Mouse (Mus musculus) MEL (cell line): ENCODE data around the gene Vps18. TPM values are rescaled to one million over a fixed set of nuclear protein-coding genes. Genes with fewer than 3 reads are reported as not detected.

Experiments
- DNase-seq: peaks from one replicate; pipeline ENCODE4 v3.0.0; 2011; ENCODE audit warnings: low read depth, low spot score
- H3K27ac ChIP-seq: 2 replicates; pipeline ENCODE4 v1.5.1; 2012; ENCODE audit warnings: low read depth, mild to moderate bottlenecking, control low read depth, low read length, moderate library complexity; ENCODE audit not compliant: control insufficient read depth
- H3K27me3 ChIP-seq, 2 experiments: fragments of 150-350 bp in 1 of 2; sonication (generic) in 1 of 2; 2 replicates each; pipeline ENCODE4 v1.6.1; 2012; ENCODE audit warnings: low read length in 2 of 2, mild to moderate bottlenecking in 2 of 2, improper control_type of control experiment in 1 of 2, moderate library complexity in 1 of 2; ENCODE audit not compliant: insufficient read depth in 2 of 2, control insufficient read depth in 1 of 2
- H3K36me3 ChIP-seq, 2 experiments: 2 replicates each; pipeline ENCODE4 v1.6.1; 2012 to 2014; ENCODE audit warnings: low read length in 2 of 2, improper control_type of control experiment in 1 of 2, inconsistent platforms in 1 of 2, mild to moderate bottlenecking in 1 of 2; ENCODE audit not compliant: insufficient read depth in 2 of 2, control insufficient read depth in 1 of 2
- H3K4me1 ChIP-seq, 2 experiments: fragments of 150-350 bp in 1 of 2; sonication (generic) in 1 of 2; 2 replicates each; pipeline ENCODE4 v1.6.1; 2012; ENCODE audit warnings: low read length in 2 of 2, improper control_type of control experiment in 1 of 2, mild to moderate bottlenecking in 1 of 2; ENCODE audit not compliant: insufficient read depth in 2 of 2, control insufficient read depth in 1 of 2
- H3K4me3 ChIP-seq, 2 experiments: fragments of 150-350 bp in 1 of 2; sonication (generic) in 1 of 2; 2 replicates each; pipeline ENCODE4 v1.5.1; 2012; ENCODE audit warnings: low read depth in 2 of 2, low read length in 2 of 2, mild to moderate bottlenecking in 2 of 2, moderate library complexity in 2 of 2, control low read depth in 1 of 2, improper control_type of control experiment in 1 of 2; ENCODE audit not compliant: control insufficient read depth in 1 of 2, insufficient read depth in 1 of 2
- H3K79me2 ChIP-seq: 2 replicates; pipeline ENCODE4 v1.6.1; 2012; ENCODE audit warnings: mild to moderate bottlenecking, low read length, moderate library complexity; ENCODE audit not compliant: control insufficient read depth, poor library complexity, insufficient read depth
- H3K9ac ChIP-seq: 2 replicates; pipeline ENCODE4 v1.6.1; 2012; ENCODE audit warnings: low read depth, mild to moderate bottlenecking, control low read depth, low read length, moderate library complexity; ENCODE audit not compliant: control insufficient read depth, poor library complexity, severe bottlenecking
- H3K9me3 ChIP-seq: fragments of 150-350 bp; sonication (generic); replicated peaks from 2 replicates; pipeline ENCODE4 v1.6.1; 2012; ENCODE audit warnings: mild to moderate bottlenecking, low read length, improper control_type of control experiment, moderate library complexity; ENCODE audit not compliant: insufficient read depth
- BHLHE40 ChIP-seq: IDR thresholded peaks from 2 replicates; pipeline ENCODE4 v1.6.1; 2012; ENCODE audit warnings: low read depth, mild to moderate bottlenecking, inconsistent platforms, low read length, improper control_type of control experiment, borderline replicate concordance
- CHD2 ChIP-seq: IDR thresholded peaks from 2 replicates; pipeline ENCODE4 v1.6.1; 2011; ENCODE audit warnings: low read length, improper control_type of control experiment
- CTCF ChIP-seq, 3 experiments: IDR thresholded peaks in 2 of 3; conservative IDR thresholded peaks in 1 of 3; 2 replicates each; pipeline ENCODE4 v1.5.1; 2011 to 2012; ENCODE audit warnings: low read length in 3 of 3, low read depth in 2 of 3, mild to moderate bottlenecking in 2 of 3, improper control_type of control experiment in 1 of 3, inconsistent platforms in 1 of 3, mixed read lengths in 1 of 3, moderate library complexity in 1 of 3; ENCODE audit not compliant: control insufficient read depth in 1 of 3, insufficient read depth in 1 of 3, poor library complexity in 1 of 3, severe bottlenecking in 1 of 3
- E2F4 ChIP-seq: IDR thresholded peaks from 2 replicates; pipeline ENCODE4 v1.6.1; 2011; ENCODE audit warnings: low read depth, low read length, improper control_type of control experiment, borderline replicate concordance
- ELF1 ChIP-seq: IDR thresholded peaks from 2 replicates; pipeline ENCODE4 v1.6.1; 2014; ENCODE audit warnings: low read depth, mild to moderate bottlenecking, inconsistent platforms, low read length, improper control_type of control experiment, moderate library complexity
- EP300 ChIP-seq, 2 experiments: IDR thresholded peaks; 2 replicates each; pipeline ENCODE4 v1.6.1; 2011; ENCODE audit warnings: improper control_type of control experiment in 2 of 2, low read length in 2 of 2, low read depth in 1 of 2, mild to moderate bottlenecking in 1 of 2
- GABPA ChIP-seq: IDR thresholded peaks from 2 replicates; pipeline ENCODE4 v1.6.1; 2012; ENCODE audit warnings: low read depth, mild to moderate bottlenecking, inconsistent platforms, low read length, improper control_type of control experiment, moderate library complexity
- HCFC1 ChIP-seq: IDR thresholded peaks from 2 replicates; pipeline ENCODE4 v1.6.1; 2012; ENCODE audit warnings: low read depth, mild to moderate bottlenecking, inconsistent platforms, low read length, improper control_type of control experiment, moderate library complexity
- MAFK ChIP-seq: IDR thresholded peaks from 2 replicates; pipeline ENCODE4 v1.6.1; 2011; ENCODE audit warnings: low read depth, mild to moderate bottlenecking, low read length, improper control_type of control experiment, borderline replicate concordance
- MAX ChIP-seq: IDR thresholded peaks from 2 replicates; pipeline ENCODE4 v1.6.1; 2011; ENCODE audit warnings: low read length, improper control_type of control experiment
- MEF2A ChIP-seq: IDR thresholded peaks from 2 replicates; pipeline ENCODE4 v1.6.1; 2014; ENCODE audit warnings: low read depth, mild to moderate bottlenecking, inconsistent platforms, low read length, improper control_type of control experiment; ENCODE audit not compliant: poor library complexity, insufficient replicate concordance, severe bottlenecking; ENCODE audit errors: extremely low read depth
- MXI1 ChIP-seq: IDR thresholded peaks from 2 replicates; pipeline ENCODE4 v1.6.1; 2011; ENCODE audit warnings: mild to moderate bottlenecking, low read depth, low read length, improper control_type of control experiment
- MYB ChIP-seq: IDR thresholded peaks from 2 replicates; pipeline ENCODE4 v1.6.1; 2011; ENCODE audit warnings: mild to moderate bottlenecking, low read depth, low read length, improper control_type of control experiment
- NELFE ChIP-seq: IDR thresholded peaks from 2 replicates; pipeline ENCODE4 v1.6.1; 2011; ENCODE audit warnings: low read depth, low read length, improper control_type of control experiment
- POLR2A ChIP-seq, 2 experiments: IDR thresholded peaks; 2 replicates each; pipeline ENCODE4 v1.6.1; 2011 to 2012; ENCODE audit warnings: low read length in 2 of 2, mild to moderate bottlenecking in 2 of 2, control low read depth in 1 of 2, improper control_type of control experiment in 1 of 2, low read depth in 1 of 2, moderate library complexity in 1 of 2; ENCODE audit not compliant: control insufficient read depth in 1 of 2, insufficient read depth in 1 of 2, poor library complexity in 1 of 2
- POLR2AphosphoS5 ChIP-seq: IDR thresholded peaks from 2 replicates; pipeline ENCODE4 v1.6.1; 2012; ENCODE audit warnings: low read depth, borderline replicate concordance, mild to moderate bottlenecking, inconsistent platforms, low read length, moderate library complexity, mixed read lengths
- RAD21 ChIP-seq: IDR thresholded peaks from 2 replicates; pipeline ENCODE4 v1.6.1; 2011; ENCODE audit warnings: mild to moderate bottlenecking, low read depth, low read length, improper control_type of control experiment
- SMC3 ChIP-seq: IDR thresholded peaks from 2 replicates; pipeline ENCODE4 v1.6.1; 2011; ENCODE audit warnings: low read depth, low read length, improper control_type of control experiment
- TAL1 ChIP-seq: IDR thresholded peaks from 2 replicates; pipeline ENCODE4 v1.6.1; 2012; ENCODE audit warnings: mild to moderate bottlenecking, inconsistent platforms, low read length, moderate library complexity, mixed read lengths
- TCF12 ChIP-seq: IDR thresholded peaks from 2 replicates; pipeline ENCODE4 v1.6.1; 2014; ENCODE audit warnings: low read depth, mild to moderate bottlenecking, inconsistent platforms, low read length, improper control_type of control experiment, moderate library complexity
- UBTF ChIP-seq: IDR thresholded peaks from 2 replicates; pipeline ENCODE4 v1.6.1; 2012; ENCODE audit warnings: low read depth, mild to moderate bottlenecking, inconsistent platforms, low read length, improper control_type of control experiment, moderate library complexity, borderline replicate concordance; ENCODE audit not compliant: insufficient read depth
- USF2 ChIP-seq, 2 experiments: IDR thresholded peaks; 2 replicates each; pipeline ENCODE4 v1.6.1; 2011 to 2012; ENCODE audit warnings: improper control_type of control experiment in 2 of 2, low read length in 2 of 2, borderline replicate concordance in 1 of 2, inconsistent platforms in 1 of 2, low read depth in 1 of 2, mild to moderate bottlenecking in 1 of 2; ENCODE audit not compliant: insufficient read depth in 1 of 2
- ZC3H11A ChIP-seq: IDR thresholded peaks from 2 replicates; pipeline ENCODE4 v1.6.1; 2012; ENCODE audit warnings: low read depth, mild to moderate bottlenecking, inconsistent platforms, low read length, improper control_type of control experiment
- ZKSCAN1 ChIP-seq: IDR thresholded peaks from 2 replicates; pipeline ENCODE4 v1.6.1; 2012; ENCODE audit warnings: low read depth, mild to moderate bottlenecking, inconsistent platforms, low read length, improper control_type of control experiment, moderate library complexity
- ZMIZ1 ChIP-seq: IDR thresholded peaks from 2 replicates; pipeline ENCODE4 v1.6.1; 2012; ENCODE audit warnings: low read depth, mild to moderate bottlenecking, inconsistent platforms, low read length, improper control_type of control experiment, moderate library complexity
- polyA plus RNA-seq, 2 experiments: library from polyadenylated mRNA; stranded (reverse) in 1 of 2; unstranded in 1 of 2; fragments of >175 nt in 1 of 2; fragments of >200 nt in 1 of 2; gene quantifications; 2 replicates each; pipeline versions ENCODE4 v1.2.1 to v1.2.4; 2012; ENCODE audit warnings: low replicate concordance in 2 of 2, low read depth in 1 of 2; ENCODE audit not compliant: insufficient read length in 2 of 2, insufficient read depth in 1 of 2, missing spikeins in 1 of 2
- total RNA-seq: library from RNA; depleted of rRNA; stranded (reverse); fragments of 300-350 nt; gene quantifications from 2 replicates; pipeline ENCODE4 v1.2.3, GENCODE M21; 2012

Gene Vps18
- total and polyA plus RNA-seq, 3 experiments = 28.0 to 30.4 TPM; not detected in 1

GRCm38 (mm10) chr2:119336470-119336869, 47.9 kb downstream of the Vps18 start:
- Histone ChIP-seq H3K36me3 (peaks cover 0 to 6% of the 10 kb centered on the region in 2 experiments; a peak in 2 of 4 replicates), H3K4me1 (peaks cover 2 to 15% of the 10 kb centered on the region in 2 experiments; a peak in 3 of 4 replicates), H3K79me2 (no peaks in the 10 kb centered on the region; the same call in 1 of the 2 replicates), H3K27ac (no peak overlapping the region), H3K9ac (no peak overlapping the region), H3K9me3 (no peaks in the 10 kb centered on the region), H3K4me3 (no peak overlapping the region), H3K27me3 (no peaks in the 10 kb centered on the region)
- TF ChIP-seq ZKSCAN1 (no peak), EP300 (IDR thresholded peaks at IDR 0.05; ENCODE audit: low read depth in 1 of 2, low read length in 2 of 2) (no peak), GABPA (no peak), CHD2 (no peak), BHLHE40 (no peak), MYB (no peak), USF2 (IDR thresholded peaks at IDR 0.05; ENCODE audit: borderline replicate concordance in 1 of 2, insufficient read depth in 1 of 2, low read depth in 1 of 2, low read length in 2 of 2) (no peak), ELF1 (no peak), TAL1 (no peak), MAFK (no peak)
- DNase-seq = no peak

- TF ChIP-seq UBTF (0 out of 2 replicates have a peak, but pooled peaks have one; percentile 76), SMC3 (peak; percentile 63), MEF2A (no peak), CTCF (IDR thresholded peaks at IDR 0.05 in 2 of 3, conservative IDR thresholded peaks at IDR 0.05 in 1 of 3; ENCODE audit: control insufficient read depth in 1 of 3, insufficient read depth in 1 of 3, low read depth in 2 of 3, low read length in 3 of 3, poor library complexity in 1 of 3, severe bottlenecking in 1 of 3) (peak; percentile 56 to 94 (median 84); a peak in 5 of 6 replicates), ZC3H11A (peak; percentile 34; the same call in 1 of the 2 replicates), MXI1 (peak; percentile 39; the same call in 1 of the 2 replicates), TCF12 (0 out of 2 replicates have a peak, but pooled peaks have one; percentile 16), POLR2AphosphoS5 (no peak), E2F4 (peak; percentile 54; the same call in 1 of the 2 replicates), HCFC1 (0 out of 2 replicates have a peak, but pooled peaks have one; percentile 30), ELF1 (peak; percentile 50; the same call in 1 of the 2 replicates), RAD21 (peak; percentile 68), GABPA (no peak), TAL1 (peak; percentile 20; the same call in 1 of the 2 replicates), NELFE (peak; percentile 45; the same call in 1 of the 2 replicates), EP300 (IDR thresholded peaks at IDR 0.05; ENCODE audit: low read depth in 1 of 2, low read length in 2 of 2) (0 out of 4 replicates have a peak, but pooled peaks of 1 of the 2 experiments have one; percentile 9), POLR2A (IDR thresholded peaks at IDR 0.05; ENCODE audit: control insufficient read depth in 1 of 2, insufficient read depth in 1 of 2, low read depth in 1 of 2, low read length in 2 of 2, poor library complexity in 1 of 2) (peak in 1 of 2 experiments; percentile 51; a peak in 1 of 4 replicates), MAX (peak; percentile 70), BHLHE40 (no peak), USF2 (IDR thresholded peaks at IDR 0.05; ENCODE audit: borderline replicate concordance in 1 of 2, insufficient read depth in 1 of 2, low read depth in 1 of 2, low read length in 2 of 2) (no peak), ZMIZ1 (peak; percentile 36; the same call in 1 of the 2 replicates)
- Histone ChIP-seq H3K36me3 (peaks cover 0 to 6% of the 10 kb centered on the region in 2 experiments; a peak in 2 of 4 replicates), H3K9me3 (no peaks in the 10 kb centered on the region), H3K9ac (peak overlapping the region; percentile 82), H3K27me3 (no peaks in the 10 kb centered on the region), H3K4me3 (peak overlapping the region; percentile 71 to 76), H3K4me1 (peaks cover 2 to 15% of the 10 kb centered on the region in 2 experiments; a peak in 3 of 4 replicates), H3K27ac (peak overlapping the region; percentile 37; the same call in 1 of the 2 replicates), H3K79me2 (no peaks in the 10 kb centered on the region; the same call in 1 of the 2 replicates)
- peak; percentile 86 for DNase-seq
Measured at GRCm38 (mm10) chr2:119337425-119338265, 49.1 kb downstream of the Vps18 start.
